Mouse (Mus musculus) ovary, postnatal 36 days (tissue): ENCODE measurements at regions not wholly inside any gene's neighbourhood (a gene's known extent, or its start where the extent isn't known, plus 50 kb on each side); places are given as distances from the start of the nearest gene placed in this dataset.
A peak's percentile ranks its signal among the peaks of the same experiment; 100 is the strongest.

Experiments
- DNase-seq: peaks from one replicate; pipeline ENCODE4 v3.0.0; 2022; ENCODE audit warnings: low spot score, mixed read lengths

GRCm38 (mm10) chr15:36380461-36381227 lies 626.9 kb downstream of the Zfp706 start:
- no peak for DNase-seq

GRCm38 (mm10) chr15:36378640-36379039 lies 628.9 kb downstream of the Zfp706 start:
- no peak for DNase-seq

GRCm38 (mm10) chr15:36376551-36376950 lies 631.0 kb downstream of the Zfp706 start:
- DNase-seq, result no peak

GRCm38 (mm10) chr15:36375549-36375885 lies 632.1 kb downstream of the Zfp706 start:
- no peak for DNase-seq

GRCm38 (mm10) chr15:36374732-36375548 lies 632.6 kb downstream of the Zfp706 start:
- DNase-seq, result peak; percentile 63

- peak; percentile 60 for DNase-seq
Measured at GRCm38 (mm10) chr15:36373900-36374611, 633.5 kb downstream of the Zfp706 start.

- DNase-seq, result peak; percentile 50
Measured at GRCm38 (mm10) chr15:36373481-36373880, 634.1 kb downstream of the Zfp706 start.

- DNase-seq, result no peak
Measured at GRCm38 (mm10) chr15:36371382-36371781, 636.2 kb downstream of the Zfp706 start.

GRCm38 (mm10) chr15:36370906-36371305 lies 636.7 kb downstream of the Zfp706 start:
- DNase-seq, result no peak

GRCm38 (mm10) chr15:36367296-36367695 lies 640.3 kb downstream of the Zfp706 start:
- DNase-seq, result no peak

GRCm38 (mm10) chr15:36364757-36365156 lies 642.8 kb downstream of the Zfp706 start:
- DNase-seq, result no peak

- DNase-seq, result no peak
Measured at GRCm38 (mm10) chr15:36364062-36364461, 643.5 kb downstream of the Zfp706 start.

- no peak for DNase-seq
Measured at GRCm38 (mm10) chr15:36362911-36363565, 644.5 kb downstream of the Zfp706 start.

GRCm38 (mm10) chr15:36361522-36362148 lies 645.9 kb downstream of the Zfp706 start:
- no peak for DNase-seq

- peak; percentile 22 for DNase-seq
Measured at GRCm38 (mm10) chr15:36360694-36361521, 646.7 kb downstream of the Zfp706 start.

GRCm38 (mm10) chr15:36355851-36356250 lies 651.7 kb downstream of the Zfp706 start:
- no peak for DNase-seq

GRCm38 (mm10) chr15:36354545-36354944 lies 653.0 kb downstream of the Zfp706 start:
- DNase-seq, result no peak

GRCm38 (mm10) chr15:36353793-36354192 lies 653.8 kb downstream of the Zfp706 start:
- DNase-seq, result no peak

- no peak for DNase-seq
Measured at GRCm38 (mm10) chr15:36352929-36353328, 654.6 kb downstream of the Zfp706 start.

GRCm38 (mm10) chr15:36351693-36352092 lies 655.9 kb downstream of the Zfp706 start:
- DNase-seq, result no peak

- DNase-seq, result no peak
Measured at GRCm38 (mm10) chr15:36348348-36348747, 659.2 kb downstream of the Zfp706 start.
